Mouse (Mus musculus): ENCODE measurements around the gene Sft2d1. TPM values are rescaled to one million over a fixed set of nuclear protein-coding genes. Genes with fewer than 3 reads are reported as not detected.
"Not testable (repeated sequence)": the region's sequence is repeated elsewhere in the genome, so short reads cannot be mapped to it uniquely, and the experiment has no call there.

Sft2d1 gene
- total RNA-seq, 1 experiment, result 89.8 TPM

- no peaks in the 10 kb centered on the region for H3K9me3 ChIP-seq (ENCODE audit: control insufficient read depth, insufficient read depth, low read depth, low read length)
- DNase-seq (ENCODE audit: low read depth, low spot score), result no peak
- H3K9ac ChIP-seq (ENCODE audit: insufficient read depth, low read depth, low read length, poor library complexity, severe bottlenecking), result no peak overlapping the region
- no peak overlapping the region for H3K4me3 ChIP-seq (ENCODE audit: insufficient read depth in 1 of 2, low read depth in 1 of 2, low read length in 2 of 2, poor library complexity in 1 of 2, severe bottlenecking in 1 of 2)
- in situ Hi-C loops (cut with MboI; ENCODE audit: low sequenced_read_pairs in 2 of 2, unreplicated experiment in 2 of 2), result no loop called here
- H3K27ac ChIP-seq (ENCODE audit: insufficient read depth, low read depth, low read length, poor library complexity, severe bottlenecking), result no peak overlapping the region
- H3K4me1 ChIP-seq (ENCODE audit: control insufficient read depth in 2 of 2, insufficient read depth in 2 of 2, low read length in 2 of 2, poor library complexity in 1 of 2), result no peaks in the 10 kb centered on the region
- TF ChIP-seq MAFK (IDR thresholded peaks at IDR 0.05; ENCODE audit: insufficient read depth, low read depth, low read length) (no peak), CHD2 (IDR thresholded peaks at IDR 0.05; ENCODE audit: low read depth, low read length) (no peak), ZNF384 (IDR thresholded peaks at IDR 0.05; ENCODE audit: low read depth, low read length) (no peak), HCFC1 (IDR thresholded peaks at IDR 0.05; ENCODE audit: borderline replicate concordance, insufficient read depth, low read length) (no peak), ZC3H11A (IDR thresholded peaks at IDR 0.05; ENCODE audit: borderline replicate concordance, low read depth, low read length) (no peak)
- H3K36me3 ChIP-seq (ENCODE audit: control insufficient read depth, insufficient read depth, low read length, poor library complexity, severe bottlenecking), result peaks cover 2% of the 10 kb centered on the region; the same call in 1 of the 2 replicates
Measured at GRCm38 (mm10) chr17:8328511-8329174, 17.7 kb downstream of the Sft2d1 start.

- Histone ChIP-seq H3K36me3 (ENCODE audit: control insufficient read depth, insufficient read depth, low read length, poor library complexity, severe bottlenecking) (no peaks in the 10 kb centered on the region), H3K4me3 (ENCODE audit: insufficient read depth in 1 of 2, low read depth in 1 of 2, low read length in 2 of 2, poor library complexity in 1 of 2, severe bottlenecking in 1 of 2) (no peak overlapping the region), H3K27ac (ENCODE audit: insufficient read depth, low read depth, low read length, poor library complexity, severe bottlenecking) (no peak overlapping the region), H3K4me1 (ENCODE audit: control insufficient read depth in 2 of 2, insufficient read depth in 2 of 2, low read length in 2 of 2, poor library complexity in 1 of 2) (no peaks in the 10 kb centered on the region), H3K9ac (ENCODE audit: insufficient read depth, low read depth, low read length, poor library complexity, severe bottlenecking) (no peak overlapping the region), H3K9me3 (ENCODE audit: control insufficient read depth, insufficient read depth, low read depth, low read length) (no peaks in the 10 kb centered on the region)
- in situ Hi-C loops (cut with MboI; ENCODE audit: low sequenced_read_pairs in 2 of 2, unreplicated experiment in 2 of 2), result no loop called here
- TF ChIP-seq ZC3H11A (IDR thresholded peaks at IDR 0.05; ENCODE audit: borderline replicate concordance, low read depth, low read length) (no peak), ZNF384 (IDR thresholded peaks at IDR 0.05; ENCODE audit: low read depth, low read length) (no peak), CHD2 (IDR thresholded peaks at IDR 0.05; ENCODE audit: low read depth, low read length) (no peak), MAFK (IDR thresholded peaks at IDR 0.05; ENCODE audit: insufficient read depth, low read depth, low read length) (no peak), HCFC1 (IDR thresholded peaks at IDR 0.05; ENCODE audit: borderline replicate concordance, insufficient read depth, low read length) (no peak)
- DNase-seq (ENCODE audit: low read depth, low spot score), result no peak
Measured at GRCm38 (mm10) chr17:8330602-8331001, 19.7 kb downstream of the Sft2d1 start.

- H3K27ac ChIP-seq (ENCODE audit: insufficient read depth, low read depth, low read length, poor library complexity, severe bottlenecking); H3K9ac ChIP-seq (ENCODE audit: insufficient read depth, low read depth, low read length, poor library complexity, severe bottlenecking); in situ Hi-C loops (cut with MboI; ENCODE audit: low sequenced_read_pairs in 2 of 2, unreplicated experiment in 2 of 2); H3K36me3 ChIP-seq (ENCODE audit: control insufficient read depth, insufficient read depth, low read length, poor library complexity, severe bottlenecking); H3K4me3 ChIP-seq (ENCODE audit: insufficient read depth in 1 of 2, low read depth in 1 of 2, low read length in 2 of 2, poor library complexity in 1 of 2, severe bottlenecking in 1 of 2); DNase-seq (ENCODE audit: low read depth, low spot score); H3K4me1 ChIP-seq (ENCODE audit: control insufficient read depth in 2 of 2, insufficient read depth in 2 of 2, low read length in 2 of 2, poor library complexity in 1 of 2); H3K9me3 ChIP-seq (ENCODE audit: control insufficient read depth, insufficient read depth, low read depth, low read length): not testable (repeated sequence)
Measured at GRCm38 (mm10) chr17:8337159-8337558, 26.3 kb downstream of the Sft2d1 start, which contains the start of gene Prr18. Prr18 (plus strand) TSS chr17:8337459.

GRCm38 (mm10) chr17:8339666-8340374, 28.9 kb downstream of the Sft2d1 start:
- H3K27ac ChIP-seq (ENCODE audit: insufficient read depth, low read depth, low read length, poor library complexity, severe bottlenecking), result no peak overlapping the region
- H3K4me3 ChIP-seq (ENCODE audit: insufficient read depth in 1 of 2, low read depth in 1 of 2, low read length in 2 of 2, poor library complexity in 1 of 2, severe bottlenecking in 1 of 2), result peak overlapping the region in 1 of 2 experiments; percentile 75; a peak in 1 of 4 replicates
- H3K9ac ChIP-seq (ENCODE audit: insufficient read depth, low read depth, low read length, poor library complexity, severe bottlenecking), result no peak overlapping the region
- H3K36me3 ChIP-seq (ENCODE audit: control insufficient read depth, insufficient read depth, low read length, poor library complexity, severe bottlenecking), result no peaks in the 10 kb centered on the region
- peaks cover 0 to 5% of the 10 kb centered on the region in 2 experiments; a peak in 1 of 4 replicates for H3K4me1 ChIP-seq (ENCODE audit: control insufficient read depth in 2 of 2, insufficient read depth in 2 of 2, low read length in 2 of 2, poor library complexity in 1 of 2)
- in situ Hi-C loops (cut with MboI; ENCODE audit: low sequenced_read_pairs in 2 of 2, unreplicated experiment in 2 of 2), result no loop called here
- H3K9me3 ChIP-seq (ENCODE audit: control insufficient read depth, insufficient read depth, low read depth, low read length), result no peaks in the 10 kb centered on the region
- no peak for TF ChIP-seq HCFC1 (IDR thresholded peaks at IDR 0.05; ENCODE audit: borderline replicate concordance, insufficient read depth, low read length)
- no peak for TF ChIP-seq ZC3H11A (IDR thresholded peaks at IDR 0.05; ENCODE audit: borderline replicate concordance, low read depth, low read length)
- DNase-seq (ENCODE audit: low read depth, low spot score), result no peak
